Mouse (Mus musculus): ENCODE measurements around the gene Stk38l. TPM values are rescaled to one million over a fixed set of nuclear protein-coding genes. Genes with fewer than 3 reads are reported as not detected.
"Not testable (repeated sequence)": the region's sequence is repeated elsewhere in the genome, so short reads cannot be mapped to it uniquely, and the experiment has no call there.

The Stk38l gene
- polyA plus RNA-seq, 1 experiment from 2014 or later, result 15.6 TPM

GRCm38 (mm10) chr6:146770808-146771207 is 46.0 kb downstream of the Stk38l start:
- no peaks in the 10 kb centered on the region for H3K27me3 ChIP-seq (ENCODE audit: control insufficient read depth, insufficient read depth, low read depth, low read length)
- no peak overlapping the region for H3K27ac ChIP-seq (ENCODE audit: low read length)
- H3K4me2 ChIP-seq (ENCODE audit: low read depth, low read length), result no peak overlapping the region
- no peaks in the 10 kb centered on the region for H3K4me1 ChIP-seq (replicated peaks; ENCODE audit: control insufficient read depth, insufficient read depth, low read length)
- H3K9me3 ChIP-seq (ENCODE audit: control insufficient read depth, low read length), result no peaks in the 10 kb centered on the region
- no peak overlapping the region for H3K9ac ChIP-seq (ENCODE audit: low read length)
- WGBS, result 82% methylated on average over 5 of the region's 5 CpGs
- peaks cover 7% of the 10 kb centered on the region for H3K36me3 ChIP-seq (ENCODE audit: control insufficient read depth, insufficient read depth, low read length)
- no peak for ATAC-seq (ENCODE audit: low read depth)
- no peak overlapping the region for H3K4me3 ChIP-seq (ENCODE audit: low read length)

- not testable (repeated sequence) for ATAC-seq (ENCODE audit: low read depth); H3K36me3 ChIP-seq (ENCODE audit: control insufficient read depth, insufficient read depth, low read length)
These were observed 51.1 kb downstream of the Stk38l start for GRCm38 (mm10) chr6:146775864-146776263.

GRCm38 (mm10) chr6:146776610-146777389 is 52.0 kb downstream of the Stk38l start:
- Histone ChIP-seq H3K9ac (ENCODE audit: low read length) (no peak overlapping the region), H3K27ac (ENCODE audit: low read length) (no peak overlapping the region), H3K9me3 (ENCODE audit: control insufficient read depth, low read length) (no peaks in the 10 kb centered on the region), H3K36me3 (ENCODE audit: control insufficient read depth, insufficient read depth, low read length) (peaks cover 4% of the 10 kb centered on the region; the same call in 1 of the 2 replicates), H3K4me2 (ENCODE audit: low read depth, low read length) (no peak overlapping the region), H3K27me3 (ENCODE audit: control insufficient read depth, insufficient read depth, low read depth, low read length) (no peaks in the 10 kb centered on the region), H3K4me3 (ENCODE audit: low read length) (no peak overlapping the region), H3K4me1 (replicated peaks; ENCODE audit: control insufficient read depth, insufficient read depth, low read length) (0 out of 2 replicates have a peak, but pooled peaks cover 3% of the 10 kb centered on the region)
- ATAC-seq (ENCODE audit: low read depth), result peak; percentile 96
- 18% methylated on average over 2 of the region's 2 CpGs for WGBS

More at GRCm38 (mm10) chr6:146775864-146776263, 51.1 kb downstream of the Stk38l start:
- not testable (repeated sequence) for H3K4me2 ChIP-seq (ENCODE audit: low read depth, low read length); H3K27me3 ChIP-seq (ENCODE audit: control insufficient read depth, insufficient read depth, low read depth, low read length); H3K27ac ChIP-seq (ENCODE audit: low read length); H3K9ac ChIP-seq (ENCODE audit: low read length); H3K9me3 ChIP-seq (ENCODE audit: control insufficient read depth, low read length); H3K4me1 ChIP-seq (replicated peaks; ENCODE audit: control insufficient read depth, insufficient read depth, low read length); H3K4me3 ChIP-seq (ENCODE audit: low read length)
- 67% methylated on average over 8 of the region's 8 CpGs for WGBS

GRCm38 (mm10) chr6:146778055-146778454 is 53.3 kb downstream of the Stk38l start:
- ATAC-seq (ENCODE audit: low read depth), result no peak
- no peak overlapping the region for H3K4me3 ChIP-seq (ENCODE audit: low read length)
- no peak overlapping the region for H3K27ac ChIP-seq (ENCODE audit: low read length)
- WGBS, result 80% methylated on average over 3 of the region's 3 CpGs
- no peaks in the 10 kb centered on the region for H3K27me3 ChIP-seq (ENCODE audit: control insufficient read depth, insufficient read depth, low read depth, low read length)
- no peak overlapping the region for H3K4me2 ChIP-seq (ENCODE audit: low read depth, low read length)
- H3K4me1 ChIP-seq (replicated peaks; ENCODE audit: control insufficient read depth, insufficient read depth, low read length), result 0 out of 2 replicates have a peak, but pooled peaks cover 3% of the 10 kb centered on the region
- H3K36me3 ChIP-seq (ENCODE audit: control insufficient read depth, insufficient read depth, low read length), result peaks cover 2% of the 10 kb centered on the region; the same call in 1 of the 2 replicates
- H3K9me3 ChIP-seq (ENCODE audit: control insufficient read depth, low read length), result no peaks in the 10 kb centered on the region
- H3K9ac ChIP-seq (ENCODE audit: low read length), result no peak overlapping the region

- no peak overlapping the region for H3K4me2 ChIP-seq (ENCODE audit: low read depth, low read length)
- no peak overlapping the region for H3K4me3 ChIP-seq (ENCODE audit: low read length)
- no peak overlapping the region for H3K27ac ChIP-seq (ENCODE audit: low read length)
- peaks cover 2% of the 10 kb centered on the region; the same call in 1 of the 2 replicates for H3K9me3 ChIP-seq (ENCODE audit: control insufficient read depth, low read length)
- 80% methylated on average over 3 of the region's 3 CpGs for whole genome bisulfite sequencing
- H3K4me1 ChIP-seq (replicated peaks; ENCODE audit: control insufficient read depth, insufficient read depth, low read length), result 0 out of 2 replicates have a peak, but pooled peaks cover under 1% of the 10 kb centered on the region
- ATAC-seq (ENCODE audit: low read depth), result no peak
- no peak overlapping the region for H3K9ac ChIP-seq (ENCODE audit: low read length)
- no peaks in the 10 kb centered on the region for H3K36me3 ChIP-seq (ENCODE audit: control insufficient read depth, insufficient read depth, low read length)
- H3K27me3 ChIP-seq (ENCODE audit: control insufficient read depth, insufficient read depth, low read depth, low read length), result no peaks in the 10 kb centered on the region
These were observed 56.8 kb downstream of the Stk38l start for GRCm38 (mm10) chr6:146781566-146781965.

GRCm38 (mm10) chr6:146793527-146793926 is 68.7 kb downstream of the Stk38l start:
- Histone ChIP-seq H3K9ac (ENCODE audit: low read length) (no peak overlapping the region), H3K27ac (ENCODE audit: low read length) (no peak overlapping the region), H3K4me1 (replicated peaks; ENCODE audit: control insufficient read depth, insufficient read depth, low read length) (peaks cover 2% of the 10 kb centered on the region; the same call in 1 of the 2 replicates), H3K9me3 (ENCODE audit: control insufficient read depth, low read length) (no peaks in the 10 kb centered on the region), H3K4me3 (ENCODE audit: low read length) (no peak overlapping the region), H3K4me2 (ENCODE audit: low read depth, low read length) (no peak overlapping the region), H3K36me3 (ENCODE audit: control insufficient read depth, insufficient read depth, low read length) (no peaks in the 10 kb centered on the region), H3K27me3 (ENCODE audit: control insufficient read depth, insufficient read depth, low read depth, low read length) (no peaks in the 10 kb centered on the region)
- 51% methylated on average over 3 of the region's 3 CpGs for WGBS
- no peak for ATAC-seq (ENCODE audit: low read depth)

GRCm38 (mm10) chr6:146795166-146795923 is 70.5 kb downstream of the Stk38l start:
- ATAC-seq (ENCODE audit: low read depth), result no peak; the same call in 1 of the 2 replicates
- peaks cover 2% of the 10 kb centered on the region; the same call in 1 of the 2 replicates for H3K4me1 ChIP-seq (replicated peaks; ENCODE audit: control insufficient read depth, insufficient read depth, low read length)
- no peaks in the 10 kb centered on the region for H3K36me3 ChIP-seq (ENCODE audit: control insufficient read depth, insufficient read depth, low read length)
- H3K9ac ChIP-seq (ENCODE audit: low read length), result peak overlapping the region; percentile 80
- H3K9me3 ChIP-seq (ENCODE audit: control insufficient read depth, low read length), result no peaks in the 10 kb centered on the region
- 8% methylated on average over 22 of the region's 22 CpGs for WGBS
- no peaks in the 10 kb centered on the region for H3K27me3 ChIP-seq (ENCODE audit: control insufficient read depth, insufficient read depth, low read depth, low read length)
- H3K4me3 ChIP-seq (ENCODE audit: low read length), result peak overlapping the region; percentile 66
- H3K4me2 ChIP-seq (ENCODE audit: low read depth, low read length), result peak overlapping the region; percentile 79
- H3K27ac ChIP-seq (ENCODE audit: low read length), result no peak overlapping the region

- H3K27ac ChIP-seq (ENCODE audit: low read length), result no peak within 1 kb of the TSS
These were observed 71.2 kb downstream of the Stk38l start, which contains the start of gene Arntl2 for GRCm38 (mm10) chr6:146795924-146796545. Arntl2 (plus strand) TSS chr6:146796055.

More at GRCm38 (mm10) chr6:146795924-146796545, 71.2 kb downstream of the Stk38l start, which contains the start of gene Arntl2:
- H3K4me3 ChIP-seq (ENCODE audit: low read length), result peak within 1 kb of the TSS; percentile 66
- H3K9me3 ChIP-seq (ENCODE audit: control insufficient read depth, low read length), result no peaks in the 10 kb centered on the region
- no peaks in the 10 kb centered on the region for H3K36me3 ChIP-seq (ENCODE audit: control insufficient read depth, insufficient read depth, low read length)
- peak within 1 kb of the TSS; percentile 79 for H3K4me2 ChIP-seq (ENCODE audit: low read depth, low read length)
- no peaks in the 10 kb centered on the region for H3K27me3 ChIP-seq (ENCODE audit: control insufficient read depth, insufficient read depth, low read depth, low read length)
- peak within 1 kb of the TSS; percentile 80 for H3K9ac ChIP-seq (ENCODE audit: low read length)
- peaks cover 2% of the 10 kb centered on the region; the same call in 1 of the 2 replicates for H3K4me1 ChIP-seq (replicated peaks; ENCODE audit: control insufficient read depth, insufficient read depth, low read length)
- 2% methylated on average over 36 of the region's 36 CpGs for WGBS
- ATAC-seq (ENCODE audit: low read depth), result peak; percentile 100

Measured in lung, embryonic 16.5 days (tissue).